Mouse (Mus musculus): Measurements from ENCODE around the gene Col8a2. TPM values are rescaled to one million over a fixed set of nuclear protein-coding genes. Genes with fewer than 3 reads are reported as not detected.

Col8a2 gene
- polyA plus RNA-seq, 2 experiments from 2014 or later: not detected

- no peak for ATAC-seq
Measured at GRCm38 (mm10) chr4:126332358-126332757, 45.8 kb downstream of the Col8a2 start.

- ATAC-seq: no peak
Measured at GRCm38 (mm10) chr4:126339461-126339860, 52.9 kb downstream of the Col8a2 start.

- no peak for ATAC-seq
Measured at GRCm38 (mm10) chr4:126343451-126343850, 56.9 kb downstream of the Col8a2 start.

- ATAC-seq: no peak
Measured at GRCm38 (mm10) chr4:126360069-126360468, 73.5 kb downstream of the Col8a2 start.

Other genes starting within 250 kb of the Col8a2 start
- gene Mrps15, start 239.9 kb upstream of the Col8a2 start, polyA plus RNA-seq (2017; shearing (Covaris generic)): 10 to 100 TPM; 63.7 to 77.4 TPM
- under 1 TPM; 0.47 to 0.69 TPM for gene Oscp1, start 228.2 kb upstream of the Col8a2 start, polyA plus RNA-seq (2017; shearing (Covaris generic))
- gene Lsm10, start 190.2 kb upstream of the Col8a2 start, polyA plus RNA-seq (2017; shearing (Covaris generic)): 10 to 100 TPM; 67.3 to 70.5 TPM
- gene Stk40, start 182.8 kb upstream of the Col8a2 start, polyA plus RNA-seq (2017; shearing (Covaris generic)): 10 to 100 TPM; 15.5 to 20.4 TPM
- gene Eva1b, start 139.0 kb upstream of the Col8a2 start, polyA plus RNA-seq (2017; shearing (Covaris generic)): 10 to 100 TPM; 18.8 to 19.0 TPM
- under 1 TPM in 1 of 2 experiments, not detected in 1; 0.92 TPM for gene Sh3d21, start 123.3 kb upstream of the Col8a2 start, polyA plus RNA-seq (2017; shearing (Covaris generic))
- gene Thrap3, start 84.0 kb upstream of the Col8a2 start, polyA plus RNA-seq (2017; shearing (Covaris generic)): 100 to 1,000 TPM; 205 to 236 TPM
- gene Map7d1, start 30.4 kb upstream of the Col8a2 start, polyA plus RNA-seq (2017; shearing (Covaris generic)): 1 to 10 TPM; 6.7 to 7.4 TPM
- gene Trappc3, start 24.5 kb upstream of the Col8a2 start, polyA plus RNA-seq (2017; shearing (Covaris generic)): 10 to 100 TPM; 57.1 to 80.8 TPM
- 10 to 100 TPM; 12.4 to 26.1 TPM for gene Adprhl2, start 34.9 kb downstream of the Col8a2 start, polyA plus RNA-seq (2017; shearing (Covaris generic))
- under 1 TPM in 1 of 2 experiments, not detected in 1; 0.33 TPM for gene Tekt2, start 38.9 kb downstream of the Col8a2 start, polyA plus RNA-seq (2017; shearing (Covaris generic))
- gene Ago3, start 142.8 kb downstream of the Col8a2 start, polyA plus RNA-seq (2017; shearing (Covaris generic)): 10 to 100 TPM; 14.9 to 21.0 TPM
- 1 to 10 TPM; 6.7 to 7.8 TPM for gene Ago1, start 181.8 kb downstream of the Col8a2 start, polyA plus RNA-seq (2017; shearing (Covaris generic))
- under 1 TPM; 0.05 to 0.09 TPM for gene Ago4, start 246.7 kb downstream of the Col8a2 start, polyA plus RNA-seq (2017; shearing (Covaris generic))

Data from activated CD4-positive, CD25-positive, alpha-beta regulatory T cell, adult 4 months (primary cell).